Comparison of ENCODE assay signal across 21 mouse cellular contexts in the genomic region with DNA sequence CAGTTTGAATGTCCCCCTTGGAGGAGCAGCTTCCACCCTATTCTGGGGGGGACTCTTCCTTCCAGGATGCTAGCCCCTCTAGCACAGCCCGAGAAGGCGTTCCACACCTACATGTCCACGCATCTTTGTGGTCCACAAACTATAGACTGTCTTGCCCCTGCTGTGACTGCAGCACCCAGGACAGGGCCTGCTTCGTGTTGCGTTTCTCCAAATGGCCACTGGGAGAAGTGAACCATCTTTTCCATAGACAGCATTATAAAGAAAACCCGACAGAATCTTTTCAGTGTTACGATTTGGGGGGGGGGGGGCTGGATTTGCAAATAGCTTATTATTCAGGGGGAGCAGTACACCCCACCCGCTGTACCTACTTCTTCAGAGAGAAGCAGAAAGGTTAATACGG. TPM values are rescaled to one million over a fixed set of nuclear protein-coding genes. Genes with fewer than 3 reads are reported as not detected.
DNase-seq lines count a peak whose midpoint lies in the region; ATAC-seq and TF ChIP-seq lines count a peak whose summit lies in the region.
"Had no signal": no experiment of that assay in that cellular context is flagged by ENCODE, and none has a peak within 500 bp of the region (broad histone marks: within the 10 kb centered on the region; RNA-seq: fewer than 3 reads in every experiment).

No protein-coding gene starts in this region.

- 0 out of 2 replicates have a peak, but pooled peaks have one; percentile 9 for ATAC-seq in forebrain, postnatal 0 days
- no peak for ATAC-seq in forebrain, embryonic 15.5 days (replicated peaks)

- H3K4me2 ChIP-seq in forebrain, postnatal 0 days (ENCODE audit: low read depth) = no peak overlapping the region
- no peak overlapping the region for H3K4me2 ChIP-seq in forebrain, embryonic 15.5 days (replicated peaks)
- H3K4me2 ChIP-seq: liver, embryonic 11.5 days; neural tube, embryonic 15.5 days had no signal

- H3K9me3 ChIP-seq in forebrain, postnatal 0 days (ENCODE audit: low read length) = no peaks in the 10 kb centered on the region
- H3K9me3 ChIP-seq in forebrain, embryonic 15.5 days = no peaks in the 10 kb centered on the region
- H3K9me3 ChIP-seq: limb, embryonic 10.5 days; megakaryocyte, embryonic 14.5 days; neural tube, embryonic 15.5 days had no signal

- H3K4me3 ChIP-seq in forebrain, postnatal 0 days (ENCODE audit: low read depth, low read length) = no peak overlapping the region
- H3K4me3 ChIP-seq in forebrain, embryonic 15.5 days = no peak overlapping the region
- H3K4me3 ChIP-seq in left cerebral cortex, adult 2 months = no peak overlapping the region
- H3K4me3 ChIP-seq: erythroblast, embryonic 14.5 days; limb, embryonic 10.5 days; megakaryocyte, embryonic 14.5 days; neural tube, embryonic 15.5 days had no signal

- intact Hi-C loops in left cerebral cortex, adult 2 months (cut with DNase I) = no loop called here

- DNase-seq in forebrain, postnatal 0 days = no peak
- no peak for DNase-seq in left cerebral cortex, adult 2 months (ENCODE audit: extremely low spot score in 1 of 2, low spot score in 2 of 2)
- no peak for DNase-seq in left cerebral cortex, adult 9 months (ENCODE audit: low spot score in 2 of 2)
- DNase-seq in 3T3-L1 (ENCODE audit: low read depth, low spot score) (peak; percentile 30), ZHBTc4 (ENCODE audit: low read depth, low spot score) (peak; percentile 26)
- DNase-seq in frontal cortex, postnatal 25 days (ENCODE audit: low spot score in 2 of 2) = no peak
- DNase-seq: adrenal gland, adult 2 months; B cell, adult 2 months; cerebellum, postnatal 10 days; gastrocnemius, postnatal 14 days; heart, postnatal 10 days; kidney, adult 2 months; layer of hippocampus, postnatal 36 days; thymus, postnatal 4 days had no signal

- no peaks in the 10 kb centered on the region for H3K27me3 ChIP-seq in forebrain, postnatal 0 days (ENCODE audit: insufficient read depth, low read length)
- peaks cover 4% of the 10 kb centered on the region; the same call in 1 of the 2 replicates for H3K27me3 ChIP-seq in forebrain, embryonic 15.5 days

- H3K9ac ChIP-seq in forebrain, postnatal 0 days = no peak overlapping the region
- H3K9ac ChIP-seq in forebrain, embryonic 15.5 days (replicated peaks) = no peak overlapping the region
- H3K9ac ChIP-seq: neural tube, embryonic 15.5 days had no signal

- 29% methylated on average over 9 of the region's 9 CpGs for WGBS in forebrain, postnatal 0 days
- WGBS in forebrain, embryonic 15.5 days = 24% methylated on average over 9 of the region's 9 CpGs

- H3K36me3 ChIP-seq in forebrain, postnatal 0 days (ENCODE audit: insufficient read depth) = no peaks in the 10 kb centered on the region
- no peaks in the 10 kb centered on the region for H3K36me3 ChIP-seq in forebrain, embryonic 15.5 days
- H3K36me3 ChIP-seq: limb, embryonic 10.5 days; neural tube, embryonic 15.5 days had no signal

- H3K4me1 ChIP-seq in forebrain, postnatal 0 days (ENCODE audit: insufficient read depth) = no peaks in the 10 kb centered on the region
- peaks cover 8% of the 10 kb centered on the region; the same call in 1 of the 2 replicates for H3K4me1 ChIP-seq in forebrain, embryonic 15.5 days

- peak; percentile 50 for TF ChIP-seq CTCF in forebrain, postnatal 0 days (IDR thresholded peaks at IDR 0.05; ENCODE audit: low read depth)
- TF ChIP-seq CTCF in left cerebral cortex, adult 2 months (IDR thresholded peaks at IDR 0.05) = peak; percentile 19

- H3K27ac ChIP-seq in forebrain, postnatal 0 days (ENCODE audit: low read depth, low read length) = no peak overlapping the region
- no peak overlapping the region for H3K27ac ChIP-seq in forebrain, embryonic 15.5 days (replicated peaks)
- H3K27ac ChIP-seq in left cerebral cortex, adult 2 months = no peak overlapping the region
- H3K27ac ChIP-seq: limb, embryonic 10.5 days; neural tube, embryonic 15.5 days had no signal

RNA-seq across cellular contexts. Expression of gene Eno4, which starts 36.5 kb away (rescaled TPM):
- total RNA-seq in forebrain, postnatal 0 days (2014; rRNA removed) = 0.92 and 2.0 TPM in 2 replicates
- polyA plus RNA-seq in forebrain, postnatal 0 days (2015; fragmentation: Nextera tagmentation; extraction: Ambion mirVana) = 1.0 and 2.0 TPM in 2 replicates
- polyA plus RNA-seq in forebrain, embryonic 15.5 days (2015; fragmentation: Nextera tagmentation; extraction: Ambion mirVana) = 1.8 and 2.4 TPM in 2 replicates
- total RNA-seq in left cerebral cortex, adult 2 months (2021) = 1 to 10 TPM; 2.0 to 2.9 TPM
- polyA plus RNA-seq: erythroblast, embryonic 14.5 days; large intestine, adult 2 months had no signal

RNA-seq across cellular contexts. Expression of gene Hspa12a, which starts 36.8 kb away (rescaled TPM):
- total RNA-seq in forebrain, postnatal 0 days (2014; rRNA removed) = 53.7 and 75.8 TPM in 2 replicates
- polyA plus RNA-seq in forebrain, postnatal 0 days (2015; fragmentation: Nextera tagmentation; extraction: Ambion mirVana) = 45.5 and 52.6 TPM in 2 replicates
- 44.6 and 54.4 TPM in 2 replicates for polyA plus RNA-seq in forebrain, embryonic 15.5 days (2015; fragmentation: Nextera tagmentation; extraction: Ambion mirVana)
- total RNA-seq in left cerebral cortex, adult 2 months (2021) = 100 to 1,000 TPM; 208 to 220 TPM
- polyA plus RNA-seq: erythroblast, embryonic 14.5 days had no signal

Comparison
In these comparisons a context has a peak if more than half of its experiments do, and no peak if none do; other contexts are left out.
1. DNase-seq: peak in 3T3-L1 (single experiment) and ZHBTc4 (single experiment); none in forebrain, postnatal 0 days (single experiment), left cerebral cortex, adult 2 months (0 of 2), left cerebral cortex, adult 9 months (0 of 2) and frontal cortex, postnatal 25 days (0 of 2).